Mouse (Mus musculus): ENCODE results near the gene Srbd1. TPM values are rescaled to one million over a fixed set of nuclear protein-coding genes. Genes with fewer than 3 reads are reported as not detected.

Gene Srbd1
- polyA plus RNA-seq, 1 experiment from 2014 or later = 22.3 TPM

GRCm38 (mm10) chr17:86027577-86028199, 117.3 kb downstream of the Srbd1 start:
- no peak overlapping the region for H3K9ac ChIP-seq (replicated peaks; ENCODE audit: low read length)
- WGBS = 80% methylated on average over 4 of the region's 4 CpGs

DNA sequence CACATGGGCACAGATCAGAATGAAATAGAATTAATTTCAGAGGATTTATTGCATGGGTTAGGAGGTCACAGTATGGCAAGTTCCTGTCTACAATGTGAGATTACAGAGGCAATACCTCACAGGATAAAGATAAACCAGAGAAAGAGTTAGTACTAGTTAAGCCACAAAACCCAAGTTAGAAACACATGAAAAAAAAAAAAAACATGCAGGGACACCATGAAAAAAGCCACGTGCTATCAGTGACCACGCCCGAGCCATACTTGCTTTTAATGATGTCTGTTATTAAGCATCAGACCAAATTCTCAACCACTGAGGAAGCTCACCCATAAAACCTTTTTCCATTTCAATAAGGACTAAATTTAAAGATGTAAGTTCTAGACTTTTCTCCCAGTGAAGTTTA, 120.4 kb downstream of the Srbd1 start:
- Histone ChIP-seq H3K9ac (replicated peaks; ENCODE audit: low read length) (no peak overlapping the region), H3K9me3 (ENCODE audit: low read length) (peaks cover 4% of the 10 kb centered on the region; the same call in 1 of the 2 replicates), H3K4me1 (ENCODE audit: insufficient read depth, low read length) (no peaks in the 10 kb centered on the region), H3K27ac (ENCODE audit: low read length) (no peak overlapping the region), H3K27me3 (ENCODE audit: insufficient read depth, low read length) (no peaks in the 10 kb centered on the region), H3K36me3 (ENCODE audit: insufficient read depth, low read length) (no peaks in the 10 kb centered on the region), H3K4me2 (replicated peaks; ENCODE audit: low read depth, low read length) (no peak overlapping the region), H3K4me3 (ENCODE audit: low read length) (no peak overlapping the region)
- 85% methylated on average over 3 of the region's 3 CpGs for WGBS
- no peak for ATAC-seq (ENCODE audit: low FRiP score, low TSS enrichment)

More at GRCm38 (mm10) chr17:86027577-86028199, 117.3 kb downstream of the Srbd1 start:
- no peaks in the 10 kb centered on the region; the same call in 1 of the 2 replicates for H3K9me3 ChIP-seq (ENCODE audit: low read length)
- no peak overlapping the region for H3K4me3 ChIP-seq (ENCODE audit: low read length)
- no peak overlapping the region for H3K4me2 ChIP-seq (replicated peaks; ENCODE audit: low read depth, low read length)
- H3K27me3 ChIP-seq (ENCODE audit: insufficient read depth, low read length) = no peaks in the 10 kb centered on the region
- no peak for ATAC-seq (ENCODE audit: low FRiP score, low TSS enrichment)
- no peaks in the 10 kb centered on the region for H3K36me3 ChIP-seq (ENCODE audit: insufficient read depth, low read length)
- no peak overlapping the region for H3K27ac ChIP-seq (ENCODE audit: low read length)
- H3K4me1 ChIP-seq (ENCODE audit: insufficient read depth, low read length) = no peaks in the 10 kb centered on the region

DNA sequence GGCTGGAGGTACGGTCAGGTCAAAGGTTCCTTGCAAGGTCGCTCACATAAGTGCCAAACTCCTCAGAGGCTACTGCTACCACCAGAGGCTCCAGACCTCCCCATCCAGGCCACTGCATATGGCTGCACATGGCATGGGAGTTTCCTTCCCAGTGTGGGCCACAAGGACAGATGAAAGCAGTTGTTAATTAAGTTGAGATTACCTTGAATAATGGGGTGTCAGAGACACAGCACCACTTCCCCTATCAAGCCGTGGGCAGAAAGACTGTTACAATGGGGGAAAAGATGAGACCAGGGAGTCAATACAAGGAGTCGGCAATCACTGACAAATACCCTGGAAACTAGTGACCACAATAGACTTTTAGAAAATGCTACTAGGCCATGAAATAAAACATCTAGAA, 122.6 kb downstream of the Srbd1 start:
- Histone ChIP-seq H3K4me1 (ENCODE audit: insufficient read depth, low read length) (no peaks in the 10 kb centered on the region), H3K9ac (replicated peaks; ENCODE audit: low read length) (no peak overlapping the region), H3K4me2 (replicated peaks; ENCODE audit: low read depth, low read length) (no peak overlapping the region), H3K4me3 (ENCODE audit: low read length) (no peak overlapping the region), H3K27me3 (ENCODE audit: insufficient read depth, low read length) (no peaks in the 10 kb centered on the region), H3K36me3 (ENCODE audit: insufficient read depth, low read length) (no peaks in the 10 kb centered on the region), H3K9me3 (ENCODE audit: low read length) (peaks cover 10% of the 10 kb centered on the region), H3K27ac (ENCODE audit: low read length) (no peak overlapping the region)
- 57% methylated on average over 4 of the region's 4 CpGs for WGBS
- no peak for ATAC-seq (ENCODE audit: low FRiP score, low TSS enrichment)

- no peak overlapping the region for H3K27ac ChIP-seq (ENCODE audit: low read length)
- H3K27me3 ChIP-seq (ENCODE audit: insufficient read depth, low read length) = no peaks in the 10 kb centered on the region
- H3K4me2 ChIP-seq (replicated peaks; ENCODE audit: low read depth, low read length) = no peak overlapping the region
- WGBS = 76% methylated on average over 1 of the region's 1 CpGs
- no peaks in the 10 kb centered on the region for H3K36me3 ChIP-seq (ENCODE audit: insufficient read depth, low read length)
- no peak overlapping the region for H3K9ac ChIP-seq (replicated peaks; ENCODE audit: low read length)
- H3K9me3 ChIP-seq (ENCODE audit: low read length) = peaks cover 10% of the 10 kb centered on the region
- H3K4me1 ChIP-seq (ENCODE audit: insufficient read depth, low read length) = no peaks in the 10 kb centered on the region
- H3K4me3 ChIP-seq (ENCODE audit: low read length) = no peak overlapping the region
- no peak for ATAC-seq (ENCODE audit: low FRiP score, low TSS enrichment)
These were observed 123.2 kb downstream of the Srbd1 start for GRCm38 (mm10) chr17:86021815-86022214.

DNA sequence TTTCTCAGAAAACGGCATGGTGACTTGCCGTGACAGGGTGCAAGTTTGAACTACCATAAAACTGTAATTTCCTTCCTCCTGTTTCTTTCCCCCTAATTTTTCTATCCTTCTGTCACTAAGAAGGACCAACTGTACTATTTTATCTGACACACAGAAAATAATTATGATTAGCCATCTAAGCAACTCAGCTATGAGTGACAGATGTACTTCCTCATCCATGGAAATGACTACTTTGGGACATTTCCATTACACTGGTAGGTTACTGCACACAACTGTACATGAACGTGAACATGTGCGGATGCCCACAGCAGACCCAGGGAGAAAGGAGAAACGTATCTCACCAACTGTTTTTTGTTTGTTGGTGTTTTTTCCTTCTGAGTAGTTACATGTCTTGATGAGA, 123.7 kb downstream of the Srbd1 start:
- 83% methylated on average over 5 of the region's 5 CpGs for WGBS
- Histone ChIP-seq H3K4me2 (replicated peaks; ENCODE audit: low read depth, low read length) (no peak overlapping the region), H3K9ac (replicated peaks; ENCODE audit: low read length) (no peak overlapping the region), H3K4me1 (ENCODE audit: insufficient read depth, low read length) (no peaks in the 10 kb centered on the region), H3K36me3 (ENCODE audit: insufficient read depth, low read length) (no peaks in the 10 kb centered on the region), H3K27ac (ENCODE audit: low read length) (no peak overlapping the region), H3K4me3 (ENCODE audit: low read length) (no peak overlapping the region), H3K9me3 (ENCODE audit: low read length) (peaks cover 10% of the 10 kb centered on the region), H3K27me3 (ENCODE audit: insufficient read depth, low read length) (no peaks in the 10 kb centered on the region)
- no peak for ATAC-seq (ENCODE audit: low FRiP score, low TSS enrichment)

DNA sequence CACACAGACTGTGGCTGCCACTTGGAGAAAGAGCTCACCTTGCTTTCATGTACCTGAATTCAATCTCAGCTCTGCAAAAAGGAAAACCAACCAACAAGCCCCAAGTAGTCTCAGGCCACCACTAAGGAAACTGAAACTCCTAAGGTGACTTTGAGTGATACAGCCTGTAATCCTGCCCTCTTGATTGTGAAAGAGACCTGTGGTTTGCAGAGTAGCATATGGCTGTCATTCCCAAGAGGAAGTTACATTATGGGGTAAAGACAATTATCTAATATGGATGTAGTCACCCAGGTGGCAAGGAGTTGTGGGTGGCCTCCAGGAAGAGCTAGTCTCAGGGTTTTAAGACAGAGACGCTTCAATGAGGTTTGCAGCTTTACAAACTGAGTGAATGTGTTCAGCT, 125.2 kb downstream of the Srbd1 start:
- no peak overlapping the region for H3K27ac ChIP-seq (ENCODE audit: low read length)
- H3K4me2 ChIP-seq (replicated peaks; ENCODE audit: low read depth, low read length) = no peak overlapping the region
- no peak overlapping the region for H3K9ac ChIP-seq (replicated peaks; ENCODE audit: low read length)
- WGBS = 96% methylated on average over 1 of the region's 1 CpGs
- H3K4me1 ChIP-seq (ENCODE audit: insufficient read depth, low read length) = peaks cover 3% of the 10 kb centered on the region; the same call in 1 of the 2 replicates
- no peak for ATAC-seq (ENCODE audit: low FRiP score, low TSS enrichment)
- H3K27me3 ChIP-seq (ENCODE audit: insufficient read depth, low read length) = no peaks in the 10 kb centered on the region
- no peak overlapping the region for H3K4me3 ChIP-seq (ENCODE audit: low read length)
- H3K36me3 ChIP-seq (ENCODE audit: insufficient read depth, low read length) = no peaks in the 10 kb centered on the region
- H3K9me3 ChIP-seq (ENCODE audit: low read length) = peaks cover 10% of the 10 kb centered on the region

DNA sequence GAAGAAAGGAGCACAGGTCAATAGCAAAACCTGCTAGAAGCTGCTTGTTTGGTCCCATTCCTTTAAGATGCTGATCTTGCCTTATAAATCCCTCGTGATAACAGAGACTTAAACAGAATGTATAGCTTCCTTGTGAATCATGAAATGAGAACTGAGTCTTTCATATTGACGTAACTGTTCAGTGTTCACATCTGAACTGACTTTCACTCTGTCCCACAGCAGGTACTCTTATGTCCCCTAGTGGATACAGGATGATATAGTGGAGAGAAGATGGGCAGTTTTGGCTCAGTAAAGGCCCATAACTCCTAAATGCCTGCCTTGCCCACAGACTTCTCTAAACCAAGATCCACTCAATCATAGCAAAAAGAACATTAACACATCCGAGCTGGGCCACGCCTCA, 130.7 kb downstream of the Srbd1 start:
- Histone ChIP-seq H3K4me1 (ENCODE audit: insufficient read depth, low read length) (peaks cover 9% of the 10 kb centered on the region; the same call in 1 of the 2 replicates), H3K9me3 (ENCODE audit: low read length) (peaks cover 9% of the 10 kb centered on the region), H3K27ac (ENCODE audit: low read length) (no peak overlapping the region), H3K9ac (replicated peaks; ENCODE audit: low read length) (no peak overlapping the region), H3K27me3 (ENCODE audit: insufficient read depth, low read length) (no peaks in the 10 kb centered on the region), H3K4me2 (replicated peaks; ENCODE audit: low read depth, low read length) (no peak overlapping the region), H3K36me3 (ENCODE audit: insufficient read depth, low read length) (0 out of 2 replicates have a peak, but pooled peaks cover 3% of the 10 kb centered on the region), H3K4me3 (ENCODE audit: low read length) (no peak overlapping the region)
- no peak for ATAC-seq (ENCODE audit: low FRiP score, low TSS enrichment)
- 50% methylated on average over 4 of the region's 4 CpGs for WGBS

- Histone ChIP-seq H3K4me1 (ENCODE audit: insufficient read depth, low read length) (peaks cover 17% of the 10 kb centered on the region), H3K27me3 (ENCODE audit: insufficient read depth, low read length) (no peaks in the 10 kb centered on the region), H3K9me3 (ENCODE audit: low read length) (0 out of 2 replicates have a peak, but pooled peaks cover 4% of the 10 kb centered on the region), H3K4me3 (ENCODE audit: low read length) (no peak overlapping the region), H3K4me2 (replicated peaks; ENCODE audit: low read depth, low read length) (no peak overlapping the region), H3K9ac (replicated peaks; ENCODE audit: low read length) (no peak overlapping the region), H3K27ac (ENCODE audit: low read length) (no peak overlapping the region), H3K36me3 (ENCODE audit: insufficient read depth, low read length) (0 out of 2 replicates have a peak, but pooled peaks cover 3% of the 10 kb centered on the region)
- ATAC-seq (ENCODE audit: low FRiP score, low TSS enrichment) = no peak
- 46% methylated on average over 1 of the region's 1 CpGs for WGBS
These were observed 132.4 kb downstream of the Srbd1 start for GRCm38 (mm10) chr17:86012576-86012975.

GRCm38 (mm10) chr17:86011849-86012248, 133.1 kb downstream of the Srbd1 start:
- no peak for ATAC-seq (ENCODE audit: low FRiP score, low TSS enrichment)
- WGBS = 93% methylated on average over 3 of the region's 3 CpGs
- 0 out of 2 replicates have a peak, but pooled peaks cover 4% of the 10 kb centered on the region for H3K9me3 ChIP-seq (ENCODE audit: low read length)
- H3K4me3 ChIP-seq (ENCODE audit: low read length) = no peak overlapping the region
- H3K36me3 ChIP-seq (ENCODE audit: insufficient read depth, low read length) = 0 out of 2 replicates have a peak, but pooled peaks cover 3% of the 10 kb centered on the region
- H3K4me1 ChIP-seq (ENCODE audit: insufficient read depth, low read length) = peaks cover 17% of the 10 kb centered on the region
- no peak overlapping the region for H3K27ac ChIP-seq (ENCODE audit: low read length)
- no peak overlapping the region for H3K4me2 ChIP-seq (replicated peaks; ENCODE audit: low read depth, low read length)
- H3K27me3 ChIP-seq (ENCODE audit: insufficient read depth, low read length) = no peaks in the 10 kb centered on the region
- H3K9ac ChIP-seq (replicated peaks; ENCODE audit: low read length) = no peak overlapping the region

DNA sequence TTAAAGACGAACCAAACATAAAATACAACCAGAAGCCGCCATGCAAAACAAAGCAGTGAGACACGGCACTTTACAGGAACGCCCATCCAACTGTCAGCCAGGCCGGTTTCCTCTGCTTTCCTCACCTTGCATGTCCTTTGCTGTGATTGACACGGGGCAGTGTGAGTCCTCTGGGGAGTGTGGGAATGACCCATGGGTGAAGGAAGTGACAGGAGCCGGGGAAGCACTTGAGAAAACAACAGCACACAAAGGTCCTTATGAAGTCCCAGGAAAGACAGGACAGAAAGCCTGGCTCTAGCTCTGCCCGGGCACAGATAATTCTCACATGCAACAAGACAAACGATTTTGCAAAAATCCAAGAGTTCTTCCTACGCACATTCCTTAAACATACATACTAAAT, 136.6 kb downstream of the Srbd1 start:
- H3K9ac ChIP-seq (replicated peaks; ENCODE audit: low read length) = no peak overlapping the region
- H3K36me3 ChIP-seq (ENCODE audit: insufficient read depth, low read length) = 0 out of 2 replicates have a peak, but pooled peaks cover 3% of the 10 kb centered on the region
- H3K4me2 ChIP-seq (replicated peaks; ENCODE audit: low read depth, low read length) = no peak overlapping the region
- no peaks in the 10 kb centered on the region for H3K27me3 ChIP-seq (ENCODE audit: insufficient read depth, low read length)
- peaks cover 7% of the 10 kb centered on the region for H3K4me1 ChIP-seq (ENCODE audit: insufficient read depth, low read length)
- 0 out of 2 replicates have a peak, but pooled peaks cover 4% of the 10 kb centered on the region for H3K9me3 ChIP-seq (ENCODE audit: low read length)
- no peak for ATAC-seq (ENCODE audit: low FRiP score, low TSS enrichment)
- 25% methylated on average over 10 of the region's 10 CpGs for WGBS
- no peak overlapping the region for H3K4me3 ChIP-seq (ENCODE audit: low read length)
- H3K27ac ChIP-seq (ENCODE audit: low read length) = 0 out of 2 replicates have a peak overlapping the region, but pooled peaks have one; percentile 18

Measured in kidney, embryonic 16.5 days (tissue).